Mouse (Mus musculus) intestine, embryonic 16.5 days (tissue): ENCODE measurements around the gene Rxra. TPM values are rescaled to one million over a fixed set of nuclear protein-coding genes. Genes with fewer than 3 reads are reported as not detected.

Experiments used
- ATAC-seq: fragments of 200-750 bp; cut with Nextera tagmentation; 2 replicates; pipeline ENCODE4 v1.8.0; 2017; ENCODE audit warnings: moderate TSS enrichment, moderate library complexity
- H3K27ac ChIP-seq: fragments of 300-500 bp; sonication (generic); 2 replicates; pipeline ENCODE4 v1.5.1; 2014; ENCODE audit warnings: mild to moderate bottlenecking, low read length
- H3K27me3 ChIP-seq: fragments of 300-500 bp; sonication (generic); replicated peaks from 2 replicates; pipeline ENCODE4 v1.6.1; 2014; ENCODE audit warnings: low read length, control low read depth, mixed read lengths; ENCODE audit not compliant: control insufficient read depth, insufficient read depth
- H3K36me3 ChIP-seq: fragments of 300-500 bp; sonication (generic); 2 replicates; pipeline ENCODE4 v1.6.1; 2014; ENCODE audit warnings: low read length, control low read depth; ENCODE audit not compliant: control insufficient read depth, insufficient read depth
- H3K4me1 ChIP-seq: fragments of 300-500 bp; sonication (generic); 2 replicates; pipeline ENCODE4 v1.6.1; 2014; ENCODE audit warnings: low read length, control low read depth, mixed read lengths; ENCODE audit not compliant: control insufficient read depth, insufficient read depth
- H3K4me2 ChIP-seq: fragments of 300-500 bp; sonication (generic); 2 replicates; pipeline ENCODE4 v1.6.1; 2014; ENCODE audit warnings: low read depth, low read length, control low read depth
- H3K4me3 ChIP-seq: fragments of 300-500 bp; sonication (generic); 2 replicates; pipeline ENCODE4 v1.5.1; 2014; ENCODE audit warnings: mild to moderate bottlenecking, low read length
- H3K9ac ChIP-seq: fragments of 300-500 bp; sonication (generic); 2 replicates; pipeline ENCODE4 v1.6.1; 2014; ENCODE audit warnings: low read depth, low read length
- H3K9me3 ChIP-seq: fragments of 300-500 bp; sonication (generic); 2 replicates; pipeline ENCODE4 v1.6.1; 2016; ENCODE audit warnings: low read length, control low read depth; ENCODE audit not compliant: control insufficient read depth
- WGBS: fragments of 180-500 bp; shearing (Covaris S2); extraction: QIAGEN DNeasy Blood & Tissue Kit; methylation state at CpG from one replicate; pipeline ENCODE4 v1.1.7; 2014; 5-methylcytosine and 5-hydroxymethylcytosine counted together
- polyA plus RNA-seq: library from polyadenylated mRNA; unstranded; fragments of >200 nt; fragmentation: Nextera tagmentation; extraction: Ambion mirVana; gene quantifications from 2 replicates; pipeline ENCODE4 v1.2.1, GENCODE M21; 2015

The Rxra gene
- polyA plus RNA-seq, 1 experiment from 2014 or later, result 9.9 TPM

- Histone ChIP-seq H3K4me2 (no peak overlapping the region), H3K27ac (no peak overlapping the region), H3K9me3 (no peaks in the 10 kb centered on the region), H3K9ac (no peak overlapping the region), H3K4me3 (no peak overlapping the region), H3K27me3 (no peaks in the 10 kb centered on the region), H3K4me1 (no peaks in the 10 kb centered on the region), H3K36me3 (no peaks in the 10 kb centered on the region)
- WGBS, result 92% methylated on average over 8 of the region's 8 CpGs
- no peak for ATAC-seq
These were observed 109.1 kb downstream of the Rxra start for GRCm38 (mm10) chr2:27785363-27785762.

- peak; percentile 44; the same call in 1 of the 2 replicates for ATAC-seq
- Histone ChIP-seq H3K9ac (no peak overlapping the region), H3K4me3 (no peak overlapping the region), H3K36me3 (no peaks in the 10 kb centered on the region), H3K27ac (peak overlapping the region; percentile 26; the same call in 1 of the 2 replicates), H3K4me1 (no peaks in the 10 kb centered on the region), H3K4me2 (no peak overlapping the region), H3K27me3 (no peaks in the 10 kb centered on the region), H3K9me3 (no peaks in the 10 kb centered on the region)
- 69% methylated on average over 6 of the region's 6 CpGs for WGBS
These were observed 109.8 kb downstream of the Rxra start for GRCm38 (mm10) chr2:27785973-27786417.

GRCm38 (mm10) chr2:27791571-27791970, 115.3 kb downstream of the Rxra start:
- no peak overlapping the region for H3K27ac ChIP-seq
- no peak overlapping the region for H3K4me2 ChIP-seq
- H3K4me1 ChIP-seq, result no peaks in the 10 kb centered on the region
- no peak overlapping the region for H3K4me3 ChIP-seq
- 77% methylated on average over 4 of the region's 4 CpGs for WGBS
- no peaks in the 10 kb centered on the region for H3K9me3 ChIP-seq
- ATAC-seq, result no peak
- no peaks in the 10 kb centered on the region for H3K27me3 ChIP-seq
- H3K9ac ChIP-seq, result no peak overlapping the region
- H3K36me3 ChIP-seq, result no peaks in the 10 kb centered on the region

GRCm38 (mm10) chr2:27799018-27799417, 122.8 kb downstream of the Rxra start:
- Histone ChIP-seq H3K27ac (peak overlapping the region; percentile 74), H3K4me2 (no peak overlapping the region), H3K36me3 (no peaks in the 10 kb centered on the region), H3K4me3 (no peak overlapping the region), H3K4me1 (peaks cover 10% of the 10 kb centered on the region), H3K9ac (no peak overlapping the region), H3K9me3 (no peaks in the 10 kb centered on the region), H3K27me3 (no peaks in the 10 kb centered on the region)
- WGBS, result 34% methylated on average over 4 of the region's 4 CpGs
- peak; percentile 66 for ATAC-seq

GRCm38 (mm10) chr2:27801041-27801440, 124.8 kb downstream of the Rxra start:
- H3K27me3 ChIP-seq, result no peaks in the 10 kb centered on the region
- H3K27ac ChIP-seq, result no peak overlapping the region
- ATAC-seq, result no peak
- no peaks in the 10 kb centered on the region for H3K9me3 ChIP-seq
- no peak overlapping the region for H3K4me3 ChIP-seq
- 89% methylated on average over 2 of the region's 2 CpGs for WGBS
- no peak overlapping the region for H3K4me2 ChIP-seq
- H3K36me3 ChIP-seq, result no peaks in the 10 kb centered on the region
- no peak overlapping the region for H3K9ac ChIP-seq
- H3K4me1 ChIP-seq, result peaks cover 10% of the 10 kb centered on the region

GRCm38 (mm10) chr2:27802493-27802892, 126.3 kb downstream of the Rxra start:
- 18% methylated on average over 9 of the region's 9 CpGs for WGBS
- H3K4me2 ChIP-seq, result no peak overlapping the region
- no peaks in the 10 kb centered on the region for H3K27me3 ChIP-seq
- H3K4me1 ChIP-seq, result peaks cover 10% of the 10 kb centered on the region
- H3K36me3 ChIP-seq, result no peaks in the 10 kb centered on the region
- peak overlapping the region; percentile 67 for H3K27ac ChIP-seq
- peak overlapping the region; percentile 31; the same call in 1 of the 2 replicates for H3K9ac ChIP-seq
- no peak overlapping the region for H3K4me3 ChIP-seq
- ATAC-seq, result peak; percentile 92
- H3K9me3 ChIP-seq, result no peaks in the 10 kb centered on the region

GRCm38 (mm10) chr2:27806691-27807090, 130.5 kb downstream of the Rxra start:
- Histone ChIP-seq H3K4me2 (no peak overlapping the region), H3K4me1 (peaks cover 8% of the 10 kb centered on the region), H3K9me3 (no peaks in the 10 kb centered on the region), H3K36me3 (no peaks in the 10 kb centered on the region), H3K27ac (no peak overlapping the region), H3K27me3 (no peaks in the 10 kb centered on the region), H3K9ac (no peak overlapping the region), H3K4me3 (no peak overlapping the region)
- ATAC-seq, result no peak
- WGBS, result 83% methylated on average over 7 of the region's 7 CpGs

- no peaks in the 10 kb centered on the region for H3K27me3 ChIP-seq
- no peak overlapping the region for H3K9ac ChIP-seq
- H3K27ac ChIP-seq, result no peak overlapping the region
- ATAC-seq, result no peak
- no peaks in the 10 kb centered on the region for H3K36me3 ChIP-seq
- no peak overlapping the region for H3K4me3 ChIP-seq
- H3K9me3 ChIP-seq, result no peaks in the 10 kb centered on the region
- H3K4me1 ChIP-seq, result peaks cover 3% of the 10 kb centered on the region; the same call in 1 of the 2 replicates
- no peak overlapping the region for H3K4me2 ChIP-seq
- WGBS, result 91% methylated on average over 3 of the region's 3 CpGs
These were observed 131.4 kb downstream of the Rxra start for GRCm38 (mm10) chr2:27807684-27808083.

GRCm38 (mm10) chr2:27809897-27810296, 133.7 kb downstream of the Rxra start:
- Histone ChIP-seq H3K9me3 (no peaks in the 10 kb centered on the region), H3K4me1 (peaks cover 11% of the 10 kb centered on the region; the same call in 1 of the 2 replicates), H3K27ac (no peak overlapping the region), H3K4me2 (no peak overlapping the region), H3K36me3 (no peaks in the 10 kb centered on the region), H3K4me3 (no peak overlapping the region), H3K9ac (no peak overlapping the region), H3K27me3 (no peaks in the 10 kb centered on the region)
- 87% methylated on average over 4 of the region's 4 CpGs for WGBS
- ATAC-seq, result no peak
